Mouse (Mus musculus) neural tube, postnatal 0 days (tissue): ENCODE results near the gene A130010J15Rik. TPM values are rescaled to one million over a fixed set of nuclear protein-coding genes. Genes with fewer than 3 reads are reported as not detected.

Source experiments
- polyA plus RNA-seq: library from polyadenylated mRNA; unstranded; fragments of >200 nt; fragmentation: Nextera tagmentation; extraction: Ambion mirVana; gene quantifications from 2 replicates; pipeline ENCODE4 v1.2.1, GENCODE M21; 2015

The A130010J15Rik gene
- 8.3 and 8.4 TPM in 2 replicates for polyA plus RNA-seq

DNA sequence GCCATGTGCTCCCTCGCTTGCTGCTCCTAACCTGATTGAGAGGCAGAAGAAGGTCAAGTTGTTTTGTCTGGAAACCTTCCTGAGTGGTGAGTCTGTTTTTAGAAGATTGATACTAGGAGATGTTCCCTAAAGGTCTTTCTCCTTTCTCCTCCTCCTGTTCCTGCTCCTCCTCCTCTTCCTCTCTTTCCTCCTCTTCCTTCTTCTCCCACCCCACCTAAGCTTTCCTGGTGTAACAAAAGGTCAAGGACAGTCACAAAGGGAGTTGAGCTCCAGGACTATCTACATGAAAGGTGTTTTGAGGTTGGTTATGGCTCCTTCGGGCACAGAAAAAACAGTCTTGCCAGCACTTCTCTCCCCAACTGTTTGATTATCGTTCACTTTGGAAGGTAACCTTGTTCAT, at the start of gene A130010J15Rik:
A130010J15Rik (plus strand) TSS at position 301 of the 400 bp plus-strand sequence.

DNA sequence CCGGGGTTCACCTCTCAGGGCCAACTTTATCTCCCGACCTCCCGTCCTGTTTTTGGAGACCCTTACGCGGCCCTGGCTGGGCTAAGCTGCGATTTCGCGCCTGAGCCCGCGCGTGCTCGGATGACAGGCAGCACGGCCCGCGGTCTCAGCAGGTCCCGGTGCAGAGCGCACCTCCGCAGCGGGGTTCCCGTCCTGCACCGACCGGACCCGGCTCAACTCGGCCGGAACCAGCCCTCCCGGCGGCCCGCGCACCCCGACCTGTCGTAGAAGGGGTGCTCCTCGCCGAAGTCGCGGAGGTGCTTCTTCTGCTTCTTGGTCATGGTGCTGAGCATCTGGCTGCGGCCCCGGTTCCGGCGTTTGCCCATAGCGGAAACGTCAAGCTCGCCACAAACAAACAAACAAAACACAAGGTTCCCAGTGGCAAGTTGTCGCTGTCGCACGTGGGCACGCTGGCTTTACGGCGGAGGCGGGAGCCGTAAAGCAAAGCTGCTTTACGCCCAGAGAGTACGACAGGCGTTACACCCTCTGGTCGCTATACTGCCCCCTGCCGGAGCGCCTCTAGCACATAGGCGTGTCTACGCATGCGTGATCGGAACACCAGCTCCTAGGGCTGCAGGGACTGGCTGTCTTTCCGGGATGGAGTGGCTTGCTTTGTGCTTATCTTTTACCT, 37.9 kb upstream of the A130010J15Rik start, which contains the start of gene Diexf:
Diexf (minus strand) TSS at position 487 of the 670 bp plus-strand sequence.

DNA sequence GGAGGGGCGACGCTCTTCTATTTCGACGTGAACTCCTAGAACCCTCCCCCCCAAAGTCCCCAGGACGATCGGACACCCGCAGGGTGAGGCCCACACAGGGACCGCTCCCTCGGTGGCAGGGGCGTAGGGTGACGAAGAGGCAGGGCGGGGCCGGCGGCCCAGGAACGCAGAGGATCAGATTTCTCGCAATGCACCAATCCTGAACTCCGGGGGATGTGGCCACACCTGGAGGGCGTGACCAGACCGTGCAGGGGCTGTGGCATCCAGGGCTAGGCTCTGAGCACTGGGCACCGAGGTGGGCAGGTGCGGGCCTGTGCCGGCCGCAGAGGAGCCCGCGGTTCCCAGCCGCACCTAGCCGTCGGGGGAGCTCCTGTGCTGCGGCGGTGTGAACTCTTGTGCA, 15.0 kb upstream of the A130010J15Rik start, which contains the start of gene Irf6:
Irf6 (plus strand) TSS at position 240 of the 400 bp plus-strand sequence.

DNA sequence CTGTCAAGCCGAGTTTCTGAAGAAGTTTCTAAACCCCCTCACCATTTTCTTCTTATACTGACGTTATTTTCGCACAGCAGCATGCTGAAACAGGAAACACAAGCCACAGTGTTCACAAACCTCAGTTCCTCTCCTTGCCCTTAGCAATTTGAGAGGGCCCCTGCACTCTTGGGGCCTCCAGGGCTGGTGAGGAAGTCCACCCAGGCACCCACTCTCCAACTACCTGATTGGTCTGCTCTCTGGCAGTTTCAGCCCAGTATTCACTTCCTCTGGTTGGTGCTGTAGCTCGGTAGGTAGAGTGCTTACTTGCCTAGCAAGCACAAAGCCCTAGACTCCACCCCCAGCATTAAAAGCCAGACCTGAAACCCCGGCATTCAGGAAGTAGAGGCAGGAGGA, 33.5 kb downstream of the A130010J15Rik start, which contains the start of gene Traf3ip3:
Traf3ip3 (minus strand) TSS at position 321 of the 396 bp plus-strand sequence.

DNA sequence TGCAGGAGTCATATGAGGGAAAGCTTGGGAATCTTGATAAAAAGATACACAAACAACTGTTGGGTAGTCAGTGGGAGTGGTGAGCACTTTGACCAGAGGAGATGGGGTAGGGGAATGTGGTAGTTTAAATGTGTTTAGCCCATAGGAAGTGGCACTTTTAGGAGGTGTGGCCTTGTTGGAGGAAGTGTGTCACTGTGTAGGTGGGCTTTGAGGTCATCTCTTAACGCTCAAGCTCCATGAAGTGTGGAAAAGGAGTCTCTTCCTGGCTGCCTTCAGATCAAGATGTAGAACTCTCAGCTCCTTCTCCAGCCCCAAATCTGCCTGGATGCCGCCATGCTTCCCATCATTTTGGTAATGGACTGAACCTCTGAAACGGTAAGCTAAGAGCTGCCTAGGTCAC, 39.7 kb downstream of the A130010J15Rik start, which contains the start of gene Lamb3:
Lamb3 (plus strand) TSS at position 197 of the 400 bp plus-strand sequence.

Other genes with a start within 250 kb of the A130010J15Rik start
- 3.2 and 3.6 TPM in 2 replicates for gene Syt14, start 132.3 kb upstream of the A130010J15Rik start, polyA plus RNA-seq
- gene Diexf, start 37.8 kb upstream of the A130010J15Rik start, polyA plus RNA-seq: 3.4 and 6.2 TPM in 2 replicates
- 0.64 and 0.65 TPM in 2 replicates for gene Irf6, start 14.9 kb upstream of the A130010J15Rik start, polyA plus RNA-seq
- 1.9 and 2.5 TPM in 2 replicates for gene Traf3ip3, start 33.7 kb downstream of the A130010J15Rik start, polyA plus RNA-seq
- 0.18 and 0.29 TPM in 2 replicates for gene Lamb3, start 39.7 kb downstream of the A130010J15Rik start, polyA plus RNA-seq
- gene Hsd11b1, start 96.0 kb downstream of the A130010J15Rik start, polyA plus RNA-seq: 1.2 and 1.5 TPM in 2 replicates
- gene G0s2, start 105.2 kb downstream of the A130010J15Rik start, polyA plus RNA-seq: 13.9 and 16.1 TPM in 2 replicates
- 43.3 and 49.5 TPM in 2 replicates for gene Camk1g, start 202.3 kb downstream of the A130010J15Rik start, polyA plus RNA-seq